Mouse (Mus musculus) spleen, adult 2 months (tissue): ENCODE data around the gene 1700008O03Rik. TPM values are rescaled to one million over a fixed set of nuclear protein-coding genes. Genes with fewer than 3 reads are reported as not detected.

Source experiments
- DNase-seq, 2 experiments: peaks; one replicate each; pipeline versions ENCODE4 v3.0.0 to v3.0.0-alpha.2; 2012 to 2021; ENCODE audit warnings: low spot score in 2 of 2, low read depth in 1 of 2
- H3K27ac ChIP-seq: fragments of 200-500 bp; 2 replicates; pipeline ENCODE4 v1.5.1; 2012; ENCODE audit warnings: low read length, inconsistent platforms; ENCODE audit not compliant: insufficient read depth
- H3K27me3 ChIP-seq: fragments of 200-500 bp; 2 replicates; pipeline ENCODE4 v1.6.1; 2012; ENCODE audit warnings: mild to moderate bottlenecking, moderate library complexity, low read length, inconsistent platforms; ENCODE audit not compliant: control insufficient read depth, insufficient read depth
- H3K36me3 ChIP-seq: fragments of 200-500 bp; 2 replicates; pipeline ENCODE4 v1.6.1; 2012; ENCODE audit warnings: mild to moderate bottlenecking, low read length, inconsistent platforms; ENCODE audit not compliant: control insufficient read depth, insufficient read depth
- H3K4me1 ChIP-seq: fragments of 200-500 bp; 2 replicates; pipeline ENCODE4 v1.6.1; 2011; ENCODE audit warnings: inconsistent platforms; ENCODE audit not compliant: control insufficient read depth, insufficient read depth, insufficient read length
- H3K4me3 ChIP-seq: fragments of 200-500 bp; 2 replicates; pipeline ENCODE4 v1.5.1; 2011; ENCODE audit warnings: mild to moderate bottlenecking, inconsistent platforms; ENCODE audit not compliant: insufficient read depth, insufficient read length; ENCODE audit errors: extremely low read depth
- CTCF ChIP-seq: fragments of 200-500 bp; IDR thresholded peaks from 2 replicates; pipeline ENCODE4 v1.5.1; 2011; ENCODE audit warnings: mild to moderate bottlenecking, inconsistent platforms; ENCODE audit not compliant: insufficient read depth, insufficient read length, insufficient replicate concordance; ENCODE audit errors: extremely low read depth
- POLR2A ChIP-seq: fragments of 200-500 bp; IDR thresholded peaks from 2 replicates; pipeline ENCODE4 v1.6.1; 2011; ENCODE audit warnings: low read depth, low read length, inconsistent platforms
- WGBS: fragments of 180-500 bp; shearing (Covaris S2); methylation state at CpG from one replicate; pipeline ENCODE4 v1.1.7; 2018; 5-methylcytosine and 5-hydroxymethylcytosine counted together
- polyA plus RNA-seq: library from polyadenylated mRNA; depleted of rRNA; stranded (reverse); fragments of >200 nt; gene quantifications from 2 replicates; pipeline ENCODE4 v1.2.3, GENCODE M21; 2012

The 1700008O03Rik gene
- polyA plus RNA-seq, 1 experiment = 0.40 TPM

GRCm38 (mm10) chr7:44337121-44337849 is 48.3 kb downstream of the 1700008O03Rik start:
- H3K4me3 ChIP-seq = no peak overlapping the region
- no peaks in the 10 kb centered on the region for H3K4me1 ChIP-seq
- H3K36me3 ChIP-seq = no peaks in the 10 kb centered on the region
- 8% methylated on average over 32 of the region's 32 CpGs for WGBS
- peaks cover 11% of the 10 kb centered on the region for H3K27me3 ChIP-seq
- H3K27ac ChIP-seq = no peak overlapping the region
- TF ChIP-seq POLR2A (no peak), CTCF (no peak)
- no peak for DNase-seq

DNA sequence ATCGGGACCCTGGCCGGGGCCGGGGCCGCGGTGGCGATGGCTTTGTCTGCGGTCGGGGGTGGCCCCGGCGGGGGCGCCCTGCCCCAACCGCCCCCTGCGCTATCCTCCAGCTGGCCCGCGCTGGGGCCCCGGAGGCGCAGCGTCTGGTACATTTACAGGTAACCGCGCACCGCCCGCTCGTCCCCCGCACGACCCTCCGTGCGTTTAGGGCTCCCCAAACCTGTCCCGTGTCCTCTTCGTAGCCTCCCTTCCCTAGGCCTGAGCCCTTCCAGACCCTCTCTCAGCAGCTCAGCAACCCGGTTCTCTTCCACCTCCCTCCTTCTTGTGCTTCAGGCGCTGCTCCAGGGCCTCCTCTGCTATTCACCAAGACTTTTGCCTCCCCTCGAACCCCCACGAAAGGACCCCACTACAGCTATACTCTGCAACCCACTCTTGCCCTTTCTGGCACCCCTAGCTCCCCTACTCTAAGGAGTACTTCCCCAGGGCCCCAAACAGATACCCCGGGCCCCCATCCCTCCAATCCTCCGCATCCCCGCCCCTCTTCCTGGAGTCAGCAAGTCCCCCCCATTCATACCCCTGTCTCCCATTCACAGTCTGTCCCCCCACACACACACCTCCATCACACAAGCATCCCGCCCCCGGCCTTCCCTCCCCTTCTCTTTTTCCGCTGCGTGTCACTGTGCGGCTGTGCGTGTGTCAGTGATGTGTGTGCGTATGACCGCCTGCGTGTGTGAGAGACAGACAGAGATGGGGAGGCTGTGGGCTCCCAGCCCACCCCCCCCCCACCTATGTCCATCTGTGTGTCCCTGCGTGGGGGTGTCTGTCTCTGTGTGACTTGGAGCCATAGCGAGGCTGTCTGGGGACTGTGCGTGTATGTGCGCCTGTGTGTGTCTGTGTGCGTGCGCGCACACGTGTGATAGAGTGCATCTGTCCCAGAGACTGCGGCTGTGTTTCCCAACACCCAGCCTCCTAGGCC is 49.3 kb downstream of the 1700008O03Rik start:
- WGBS = 11% methylated on average over 48 of the region's 54 CpGs
- Histone ChIP-seq H3K4me1 (no peaks in the 10 kb centered on the region), H3K27ac (no peak overlapping the region), H3K36me3 (no peaks in the 10 kb centered on the region), H3K27me3 (peaks cover 11% of the 10 kb centered on the region), H3K4me3 (no peak overlapping the region)
- no peak for DNase-seq
- TF ChIP-seq CTCF (no peak), POLR2A (no peak)

DNA sequence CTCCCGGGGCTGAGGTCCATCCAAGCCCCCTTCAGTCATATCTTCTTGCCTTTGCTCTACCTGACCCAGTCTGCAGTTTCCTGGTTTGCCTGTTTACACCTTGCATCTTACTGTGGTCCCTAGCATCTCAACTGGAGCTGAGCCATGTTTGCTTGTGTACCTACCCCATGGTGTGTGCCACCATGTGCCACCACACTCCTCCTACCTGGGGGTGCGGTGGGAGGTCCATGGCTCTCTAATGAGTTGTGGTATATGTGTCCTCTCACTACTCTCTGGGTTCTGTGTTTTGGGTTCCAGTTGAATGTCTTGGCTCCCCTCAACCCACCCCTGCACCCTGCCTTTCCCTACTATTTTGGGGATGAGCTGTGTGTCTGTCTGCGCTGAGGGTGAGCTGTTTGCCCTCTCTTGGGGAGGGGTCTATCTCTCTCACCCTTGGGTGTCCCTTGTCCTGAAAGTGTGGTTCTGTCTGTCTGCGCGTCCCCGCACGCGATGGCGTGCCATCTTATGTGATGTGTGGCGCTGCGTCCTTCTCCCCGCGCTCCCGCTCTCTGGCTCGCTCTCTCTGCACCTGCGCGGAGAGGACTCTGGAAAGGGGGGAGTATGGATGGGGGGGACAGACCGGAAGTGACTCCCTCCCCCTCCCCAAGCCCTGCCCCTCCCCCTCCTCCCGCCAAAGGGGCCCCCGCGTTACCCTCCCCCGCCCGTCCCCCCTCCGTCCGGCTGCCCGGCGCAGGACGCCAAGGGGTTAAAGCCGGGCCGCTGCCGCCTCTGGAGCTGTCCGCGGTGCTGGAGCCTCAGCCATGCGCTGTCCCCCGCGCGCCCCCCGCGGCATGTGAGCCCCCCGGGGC is 50.4 kb downstream of the 1700008O03Rik start:
- H3K4me1 ChIP-seq = no peaks in the 10 kb centered on the region
- peaks cover 11% of the 10 kb centered on the region for H3K27me3 ChIP-seq
- no peak for TF ChIP-seq CTCF
- no peak for TF ChIP-seq POLR2A
- H3K4me3 ChIP-seq = no peak overlapping the region
- H3K36me3 ChIP-seq = no peaks in the 10 kb centered on the region
- DNase-seq = no peak
- WGBS = 11% methylated on average over 34 of the region's 40 CpGs
- no peak overlapping the region for H3K27ac ChIP-seq

GRCm38 (mm10) chr7:44334139-44334538 is 51.5 kb downstream of the 1700008O03Rik start:
- Histone ChIP-seq H3K27ac (no peak overlapping the region), H3K27me3 (peaks cover 11% of the 10 kb centered on the region), H3K36me3 (no peaks in the 10 kb centered on the region), H3K4me3 (no peak overlapping the region), H3K4me1 (no peaks in the 10 kb centered on the region)
- 64% methylated on average over 14 of the region's 14 CpGs for WGBS
- TF ChIP-seq CTCF (no peak), POLR2A (no peak)
- no peak for DNase-seq

GRCm38 (mm10) chr7:44332336-44332735 is 53.3 kb downstream of the 1700008O03Rik start:
- WGBS = 36% methylated on average over 3 of the region's 3 CpGs
- no peak for TF ChIP-seq CTCF
- no peak overlapping the region for H3K27ac ChIP-seq
- H3K27me3 ChIP-seq = peaks cover 11% of the 10 kb centered on the region
- H3K4me3 ChIP-seq = no peak overlapping the region
- H3K4me1 ChIP-seq = no peaks in the 10 kb centered on the region
- no peak for DNase-seq
- no peaks in the 10 kb centered on the region for H3K36me3 ChIP-seq

DNA sequence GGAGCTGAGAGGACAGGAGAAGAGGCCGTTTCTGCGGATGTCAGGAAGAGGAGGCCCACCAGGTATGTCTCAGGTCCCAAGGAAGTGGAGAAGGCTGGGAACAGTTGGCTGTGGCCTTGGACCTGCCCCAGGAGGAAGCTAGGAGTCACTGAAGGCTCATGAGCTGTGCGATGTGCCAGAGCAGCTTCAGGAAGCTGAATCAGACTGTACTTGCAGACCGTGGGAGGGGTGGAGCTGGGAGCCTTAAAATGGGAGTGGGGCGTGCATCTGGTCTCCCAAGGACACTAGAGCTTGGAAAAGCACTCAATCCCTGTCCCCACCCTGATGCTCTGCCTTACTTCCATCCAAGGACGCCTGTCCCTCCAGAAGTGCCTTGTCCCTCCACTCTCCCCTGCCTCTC is 59.0 kb downstream of the 1700008O03Rik start:
- Histone ChIP-seq H3K36me3 (no peaks in the 10 kb centered on the region), H3K27ac (no peak overlapping the region), H3K27me3 (peaks cover 2% of the 10 kb centered on the region; the same call in 1 of the 2 replicates), H3K4me1 (no peaks in the 10 kb centered on the region), H3K4me3 (no peak overlapping the region)
- WGBS = 39% methylated on average over 6 of the region's 6 CpGs
- no peak for DNase-seq
- no peak for TF ChIP-seq POLR2A
- TF ChIP-seq CTCF = no peak
